ENCODE assay signal across 22 mouse cellular contexts in the genomic region with DNA sequence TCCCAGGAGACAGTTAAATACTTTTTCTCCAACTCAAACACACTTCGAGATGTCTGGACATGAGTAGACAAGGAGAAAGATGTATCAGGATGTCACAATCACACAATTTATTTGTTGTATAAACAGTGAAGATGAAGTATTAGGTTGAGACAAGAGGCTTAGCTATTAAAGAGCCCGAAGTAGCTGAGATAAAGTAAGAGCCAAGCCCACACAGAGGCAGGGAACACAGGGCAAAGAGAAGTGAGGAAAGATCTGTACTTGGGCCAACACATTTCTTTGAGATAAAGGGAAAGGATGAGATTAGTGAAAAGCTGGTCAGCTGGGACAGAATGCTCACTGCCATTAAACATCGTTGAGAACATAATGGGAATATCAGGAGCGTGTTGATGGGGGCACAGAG.
DNase-seq lines count a peak whose midpoint lies in the region; ATAC-seq and TF ChIP-seq lines count a peak whose summit lies in the region.
"Had no signal": no experiment of that assay in that cellular context is flagged by ENCODE, and none has a peak within 500 bp of the region (broad histone marks: within the 10 kb centered on the region; RNA-seq: fewer than 3 reads in every experiment).

No protein-coding gene starts in this region.

- no peak overlapping the region for H3K27ac ChIP-seq in heart, embryonic 14.5 days (replicated peaks in 1 of 2; ENCODE audit: control insufficient read depth in 1 of 2, insufficient read depth in 1 of 2, low read depth in 2 of 2, low read length in 2 of 2)
- H3K27ac ChIP-seq in lung, embryonic 14.5 days (ENCODE audit: low read depth): no peak overlapping the region
- H3K27ac ChIP-seq in lung, embryonic 16.5 days (ENCODE audit: low read length): no peak overlapping the region
- no peak overlapping the region for H3K27ac ChIP-seq in lung, postnatal 0 days (ENCODE audit: low read length)
- H3K27ac ChIP-seq: embryonic facial prominence, embryonic 13.5 days; embryonic facial prominence, embryonic 15.5 days; forebrain, embryonic 10.5 days; forebrain, embryonic 12.5 days had no signal

- DNase-seq in heart, adult 8-10 months (ENCODE audit: low spot score): no peak
- DNase-seq in lung, embryonic 14.5 days: peak; percentile 52
- DNase-seq in lung, adult 18-20 months: no peak
- DNase-seq in lung, postnatal 0 days (ENCODE audit: low spot score): no peak
- DNase-seq: adrenal gland, adult 2 months; adrenal gland, postnatal 10 days; adrenal gland, postnatal 25 days; cerebellum, adult 11 months; cerebellum, adult 18-20 months; cerebellum, adult 8-10 months; cerebellum, adult 9-11 months; cerebellum, postnatal 14 days; cerebellum, postnatal 36 days; embryo, embryonic 11 days had no signal

- no peaks in the 10 kb centered on the region for H3K36me3 ChIP-seq in heart, embryonic 14.5 days (ENCODE audit: control insufficient read depth, insufficient read depth, low read length)
- H3K36me3 ChIP-seq in lung, embryonic 14.5 days (ENCODE audit: insufficient read depth): no peaks in the 10 kb centered on the region
- no peaks in the 10 kb centered on the region for H3K36me3 ChIP-seq in lung, embryonic 16.5 days (ENCODE audit: control insufficient read depth, insufficient read depth, low read length)
- H3K36me3 ChIP-seq in lung, postnatal 0 days (ENCODE audit: insufficient read depth, low read length): no peaks in the 10 kb centered on the region
- H3K36me3 ChIP-seq: embryonic facial prominence, embryonic 13.5 days; embryonic facial prominence, embryonic 15.5 days; forebrain, embryonic 10.5 days; forebrain, embryonic 12.5 days had no signal

- no peak overlapping the region for H3K4me3 ChIP-seq in heart, embryonic 14.5 days (ENCODE audit: control insufficient read depth in 1 of 2, insufficient read depth in 1 of 2, low read depth in 1 of 2, low read length in 2 of 2)
- no peak overlapping the region for H3K4me3 ChIP-seq in lung, embryonic 14.5 days (ENCODE audit: low read depth, low read length)
- no peak overlapping the region for H3K4me3 ChIP-seq in lung, embryonic 16.5 days (ENCODE audit: low read length)
- H3K4me3 ChIP-seq in lung, postnatal 0 days (ENCODE audit: low read depth, low read length): no peak overlapping the region
- H3K4me3 ChIP-seq: embryonic facial prominence, embryonic 13.5 days; embryonic facial prominence, embryonic 15.5 days; erythroblast, embryonic 14.5 days; forebrain, embryonic 10.5 days; forebrain, embryonic 12.5 days had no signal

- peak overlapping the region; percentile 23; the same call in 1 of the 2 replicates for H3K4me2 ChIP-seq in heart, embryonic 14.5 days (ENCODE audit: low read length)
- H3K4me2 ChIP-seq in lung, embryonic 14.5 days: no peak overlapping the region
- H3K4me2 ChIP-seq in lung, embryonic 16.5 days (ENCODE audit: low read depth, low read length): no peak overlapping the region
- H3K4me2 ChIP-seq in lung, postnatal 0 days (replicated peaks; ENCODE audit: low read depth, low read length): no peak overlapping the region
- H3K4me2 ChIP-seq: embryonic facial prominence, embryonic 13.5 days; embryonic facial prominence, embryonic 15.5 days; forebrain, embryonic 12.5 days had no signal

- no peak for TF ChIP-seq CTCF in lung, embryonic 14.5 days (IDR thresholded peaks at IDR 0.05; ENCODE audit: low read depth)
- TF ChIP-seq CTCF in lung, postnatal 0 days (IDR thresholded peaks at IDR 0.05): no peak

- H3K4me1 ChIP-seq in heart, embryonic 14.5 days (ENCODE audit: control insufficient read depth in 2 of 2, insufficient read depth in 2 of 2, low read length in 2 of 2): peaks cover 0 to 3% of the 10 kb centered on the region in 2 experiments; a peak in 2 of 4 replicates
- H3K4me1 ChIP-seq in lung, embryonic 14.5 days (ENCODE audit: insufficient read depth): no peaks in the 10 kb centered on the region
- H3K4me1 ChIP-seq in lung, embryonic 16.5 days (replicated peaks; ENCODE audit: control insufficient read depth, insufficient read depth, low read length): 0 out of 2 replicates have a peak, but pooled peaks cover 2% of the 10 kb centered on the region
- H3K4me1 ChIP-seq in lung, postnatal 0 days (ENCODE audit: insufficient read depth, low read depth, low read length): no peaks in the 10 kb centered on the region
- H3K4me1 ChIP-seq: embryonic facial prominence, embryonic 15.5 days; forebrain, embryonic 10.5 days; forebrain, embryonic 12.5 days had no signal

- peaks cover 7% of the 10 kb centered on the region; the same call in 1 of the 2 replicates for H3K27me3 ChIP-seq in heart, embryonic 14.5 days (ENCODE audit: control insufficient read depth, insufficient read depth, low read length)
- no peaks in the 10 kb centered on the region for H3K27me3 ChIP-seq in lung, embryonic 14.5 days (ENCODE audit: insufficient read depth, low read length)
- H3K27me3 ChIP-seq in lung, embryonic 16.5 days (ENCODE audit: control insufficient read depth, insufficient read depth, low read depth, low read length): no peaks in the 10 kb centered on the region
- H3K27me3 ChIP-seq in lung, postnatal 0 days (replicated peaks; ENCODE audit: insufficient read depth, low read length): no peaks in the 10 kb centered on the region
- H3K27me3 ChIP-seq: embryonic facial prominence, embryonic 13.5 days; embryonic facial prominence, embryonic 15.5 days; forebrain, embryonic 12.5 days had no signal

- 8% methylated on average over 4 of the region's 4 CpGs for WGBS in heart, embryonic 14.5 days
- WGBS in lung, embryonic 14.5 days: 12% methylated on average over 4 of the region's 4 CpGs
- 20% methylated on average over 4 of the region's 4 CpGs for WGBS in lung, embryonic 16.5 days
- 24% methylated on average over 4 of the region's 4 CpGs for WGBS in lung, postnatal 0 days

- no peak for TF ChIP-seq EP300 in lung, postnatal 0 days (IDR thresholded peaks at IDR 0.05)

- ATAC-seq in heart, embryonic 14.5 days (ENCODE audit: insufficient number of reproducible peaks, insufficient read depth, low FRiP score, low read depth): no peak
- peak; percentile 63; the same call in 1 of the 2 replicates for ATAC-seq in lung, embryonic 14.5 days (ENCODE audit: insufficient read depth)
- ATAC-seq in lung, embryonic 16.5 days (ENCODE audit: low read depth): peak; percentile 73
- no peak for ATAC-seq in lung, postnatal 0 days
- ATAC-seq: forebrain, embryonic 14.5 days had no signal

- no peak overlapping the region for H3K9ac ChIP-seq in heart, embryonic 14.5 days (ENCODE audit: low read length)
- H3K9ac ChIP-seq in lung, embryonic 14.5 days: no peak overlapping the region
- H3K9ac ChIP-seq in lung, embryonic 16.5 days (ENCODE audit: low read length): no peak overlapping the region
- no peak overlapping the region for H3K9ac ChIP-seq in lung, postnatal 0 days (replicated peaks; ENCODE audit: low read depth)
- H3K9ac ChIP-seq: embryonic facial prominence, embryonic 13.5 days; embryonic facial prominence, embryonic 15.5 days; forebrain, embryonic 12.5 days had no signal

- H3K9me3 ChIP-seq in heart, embryonic 14.5 days (ENCODE audit: control insufficient read depth, low read length): no peaks in the 10 kb centered on the region
- H3K9me3 ChIP-seq in lung, embryonic 14.5 days (ENCODE audit: low read depth, low read length): no peaks in the 10 kb centered on the region
- H3K9me3 ChIP-seq in lung, embryonic 16.5 days (ENCODE audit: control insufficient read depth, low read length): no peaks in the 10 kb centered on the region
- no peaks in the 10 kb centered on the region for H3K9me3 ChIP-seq in lung, postnatal 0 days (ENCODE audit: low read length)
- H3K9me3 ChIP-seq: embryonic facial prominence, embryonic 13.5 days; embryonic facial prominence, embryonic 15.5 days; forebrain, embryonic 10.5 days; forebrain, embryonic 12.5 days had no signal

Comparison
In these comparisons a context has a peak if more than half of its experiments do, and no peak if none do; other contexts are left out.
1. ATAC-seq: peak in lung, embryonic 14.5 days (single experiment) and lung, embryonic 16.5 days (single experiment); none in heart, embryonic 14.5 days (single experiment) and lung, postnatal 0 days (single experiment).